Mouse (Mus musculus) layer of hippocampus, postnatal 25 days (tissue): ENCODE measurements at regions not wholly inside any gene's neighbourhood (a gene's known extent, or its start where the extent isn't known, plus 50 kb on each side); places are given as distances from the start of the nearest gene placed in this dataset.

ENCODE experiments used
- DNase-seq, 2 experiments: peaks; one replicate each; pipeline ENCODE4 v3.0.0; 2022; ENCODE audit warnings: mixed read lengths in 2 of 2, low spot score in 1 of 2; ENCODE audit errors: extremely low spot score in 1 of 2

DNA sequence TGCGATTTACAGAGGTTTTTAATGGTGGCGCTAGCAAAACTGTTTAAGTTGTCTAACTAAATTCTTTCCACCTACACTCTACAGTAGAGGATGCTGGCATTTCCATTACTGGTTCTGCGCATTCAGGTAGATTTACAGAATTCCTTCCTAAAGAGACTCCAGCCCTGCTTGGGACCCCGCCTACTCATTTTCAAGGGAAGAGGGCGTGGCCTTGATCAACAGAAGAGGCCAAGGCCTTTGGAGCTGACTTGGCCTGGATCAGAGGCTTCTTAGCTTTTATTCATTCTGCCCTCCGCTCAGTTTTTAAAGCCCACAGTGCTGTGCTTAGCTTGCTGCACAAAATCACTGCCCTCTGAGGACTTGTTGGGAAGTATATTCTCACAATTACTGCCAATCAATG, 364.8 kb downstream of the Nkx6-1 start:
- no peak for DNase-seq

DNA sequence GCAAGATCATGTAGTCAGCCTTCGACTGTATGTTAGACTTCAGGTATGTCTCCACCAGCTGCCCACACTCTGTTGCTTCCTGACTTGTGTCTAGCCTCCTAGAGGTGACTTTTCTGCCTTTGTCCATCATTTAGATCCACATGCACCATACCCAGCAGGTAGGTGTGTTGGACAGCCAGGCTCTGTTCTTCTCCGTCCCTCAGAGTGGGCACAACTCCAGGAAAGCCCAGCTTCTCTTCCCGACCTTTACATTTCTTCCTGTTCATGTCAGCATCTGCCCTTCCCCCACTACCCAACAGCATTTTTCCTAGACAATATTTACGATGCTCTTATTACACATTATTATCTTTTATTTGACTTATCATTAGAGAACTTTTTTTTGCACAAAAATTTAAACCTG, 366.4 kb downstream of the Nkx6-1 start:
- no peak for DNase-seq

DNA sequence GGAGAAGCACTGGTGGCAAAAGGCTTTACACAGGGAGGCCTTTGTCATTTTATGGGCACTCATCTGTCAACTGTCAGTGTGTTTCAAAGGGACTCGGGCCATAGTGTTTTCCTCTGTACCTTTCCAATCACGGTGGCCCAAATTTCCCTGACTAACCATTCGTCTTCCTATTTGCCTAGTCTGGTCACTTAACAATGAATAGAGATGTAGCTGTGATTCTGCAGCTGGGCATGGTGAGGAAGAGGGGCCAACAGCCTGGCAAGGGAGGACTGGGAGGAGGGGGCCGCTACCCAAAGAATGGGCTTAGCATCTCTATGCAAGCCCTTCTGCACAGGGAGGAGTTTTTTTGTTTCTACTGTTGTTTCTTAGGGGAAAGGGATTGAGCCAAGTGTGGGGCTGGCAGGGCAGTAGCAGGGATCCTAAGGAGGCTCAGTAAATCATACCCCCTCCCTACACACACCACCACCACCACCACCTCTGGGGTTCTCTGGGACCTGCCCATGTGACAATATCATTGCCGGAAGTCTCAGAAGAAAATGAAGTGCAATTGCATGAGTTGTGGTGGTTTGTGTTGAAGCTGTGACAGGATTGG, 367.2 kb downstream of the Nkx6-1 start:
- DNase-seq: no peak

DNA sequence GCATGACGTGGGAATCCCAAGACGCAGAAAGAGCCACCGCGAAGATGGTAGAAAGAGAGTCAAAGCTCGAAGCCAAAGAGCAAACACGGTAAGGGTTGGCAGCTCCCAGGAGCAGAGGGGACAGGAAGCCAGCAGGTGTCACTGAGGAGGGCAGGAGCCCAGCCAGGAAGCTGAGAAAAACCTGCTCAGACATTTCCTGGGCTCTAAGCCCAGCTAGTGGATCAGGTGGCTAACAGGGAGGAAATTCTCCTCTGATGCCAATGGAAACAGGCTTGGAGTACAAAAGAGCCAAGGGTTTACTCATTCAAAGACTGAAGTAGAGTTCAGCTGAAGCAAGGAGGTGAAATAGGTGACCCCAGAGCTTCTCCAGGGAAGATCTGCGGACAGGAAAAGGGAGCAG, 368.9 kb downstream of the Nkx6-1 start:
- DNase-seq: no peak

DNA sequence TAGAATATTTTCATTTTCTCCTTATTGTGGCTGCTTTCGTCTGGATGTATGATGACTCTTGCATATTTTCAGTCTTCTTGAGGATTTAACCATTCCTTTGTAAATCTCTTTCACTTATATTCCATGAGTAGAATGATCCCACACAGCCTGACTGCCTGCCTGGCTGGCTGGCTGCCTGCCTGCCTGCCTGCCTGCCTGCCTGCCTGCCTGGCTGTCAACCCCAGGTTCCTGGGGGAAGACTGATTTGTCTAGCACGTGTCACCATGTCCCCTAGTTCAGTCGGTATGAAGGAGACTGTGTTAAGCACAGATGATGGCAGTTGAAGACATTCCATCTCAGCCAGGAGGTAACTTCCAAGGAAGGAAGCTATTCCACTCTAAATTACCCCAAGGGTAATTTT, 370.8 kb downstream of the Nkx6-1 start:
- DNase-seq: no peak

DNA sequence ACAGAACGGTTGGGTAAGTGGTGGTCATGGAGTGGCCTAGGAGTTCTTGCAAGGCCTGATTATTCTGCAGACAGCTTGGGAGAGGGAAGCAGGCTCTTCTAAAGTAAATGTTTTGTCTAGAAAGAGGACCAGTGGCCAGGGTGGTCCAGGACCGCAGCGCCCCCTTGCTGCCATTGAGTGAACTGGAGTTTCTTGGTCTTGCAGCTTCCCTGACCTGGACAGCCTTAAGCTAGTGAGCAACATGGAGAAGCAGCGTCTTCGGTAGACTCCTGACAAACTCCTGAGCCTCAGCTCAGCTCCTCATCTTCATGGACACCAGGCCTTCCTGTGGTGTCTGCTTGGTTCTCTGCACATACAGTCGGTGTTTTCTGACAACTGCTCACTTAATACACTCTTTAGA, 376.4 kb downstream of the Nkx6-1 start:
- DNase-seq: peak in 1 of 2 experiments; percentile 32

DNA sequence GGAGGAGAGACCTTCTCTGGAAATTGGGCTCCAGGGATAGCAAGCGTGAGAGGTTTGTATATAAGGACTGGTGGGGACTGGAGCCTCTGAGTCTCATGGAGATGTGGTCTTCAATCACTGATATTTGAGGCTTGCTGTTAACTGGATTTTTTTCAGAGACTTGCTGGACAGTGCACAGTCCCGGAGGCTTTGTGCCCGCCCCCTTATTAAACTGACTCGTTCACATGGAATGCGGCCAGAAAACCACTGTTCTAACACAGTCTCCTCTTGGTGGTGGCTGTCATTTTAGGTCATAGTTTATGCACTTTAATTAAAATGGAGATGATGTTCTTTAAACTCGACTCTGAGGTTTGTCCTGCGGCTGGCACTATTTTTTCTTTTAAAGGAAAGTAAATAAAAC, 378.9 kb downstream of the Nkx6-1 start:
- no peak for DNase-seq

DNA sequence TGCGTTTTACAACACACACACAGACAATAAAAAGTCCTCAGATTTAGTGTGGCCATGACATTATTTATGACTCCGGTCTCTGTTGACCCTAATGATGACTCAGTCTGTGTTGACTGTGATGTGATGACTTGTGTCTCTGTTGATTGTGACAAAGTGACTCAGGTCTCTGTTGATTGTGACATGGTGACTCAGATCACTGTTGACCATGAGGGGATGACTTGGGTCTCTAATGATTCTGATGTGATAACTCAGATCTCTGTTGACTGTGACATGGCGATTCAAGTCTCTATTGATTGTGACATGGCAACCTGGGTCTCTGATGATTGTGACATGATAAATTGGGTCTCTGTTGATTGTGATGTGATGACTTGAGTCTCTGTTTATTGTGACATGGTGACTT, 405.0 kb downstream of the Gpat3 start:
- DNase-seq: no peak

DNA sequence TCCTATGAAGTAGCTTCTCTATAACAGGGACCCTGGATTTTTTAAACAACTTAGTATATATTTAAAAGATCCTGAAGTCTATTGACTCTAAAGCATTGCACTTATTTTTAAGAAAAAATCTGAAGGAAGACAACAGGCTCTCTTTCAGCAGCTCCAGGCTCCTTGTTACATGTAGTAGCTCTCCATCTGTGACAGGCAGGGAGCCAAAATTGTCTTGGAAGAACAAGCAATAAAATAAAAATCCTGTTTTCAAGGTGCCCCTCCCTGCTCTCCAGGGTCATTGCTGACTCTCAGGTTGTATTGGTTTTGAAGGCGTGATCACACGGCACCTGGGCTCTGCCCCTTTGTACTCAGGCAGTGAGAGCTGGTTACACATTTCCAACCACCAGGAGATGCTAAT, 397.1 kb downstream of the Gpat3 start:
- DNase-seq: peak; percentile 27

DNA sequence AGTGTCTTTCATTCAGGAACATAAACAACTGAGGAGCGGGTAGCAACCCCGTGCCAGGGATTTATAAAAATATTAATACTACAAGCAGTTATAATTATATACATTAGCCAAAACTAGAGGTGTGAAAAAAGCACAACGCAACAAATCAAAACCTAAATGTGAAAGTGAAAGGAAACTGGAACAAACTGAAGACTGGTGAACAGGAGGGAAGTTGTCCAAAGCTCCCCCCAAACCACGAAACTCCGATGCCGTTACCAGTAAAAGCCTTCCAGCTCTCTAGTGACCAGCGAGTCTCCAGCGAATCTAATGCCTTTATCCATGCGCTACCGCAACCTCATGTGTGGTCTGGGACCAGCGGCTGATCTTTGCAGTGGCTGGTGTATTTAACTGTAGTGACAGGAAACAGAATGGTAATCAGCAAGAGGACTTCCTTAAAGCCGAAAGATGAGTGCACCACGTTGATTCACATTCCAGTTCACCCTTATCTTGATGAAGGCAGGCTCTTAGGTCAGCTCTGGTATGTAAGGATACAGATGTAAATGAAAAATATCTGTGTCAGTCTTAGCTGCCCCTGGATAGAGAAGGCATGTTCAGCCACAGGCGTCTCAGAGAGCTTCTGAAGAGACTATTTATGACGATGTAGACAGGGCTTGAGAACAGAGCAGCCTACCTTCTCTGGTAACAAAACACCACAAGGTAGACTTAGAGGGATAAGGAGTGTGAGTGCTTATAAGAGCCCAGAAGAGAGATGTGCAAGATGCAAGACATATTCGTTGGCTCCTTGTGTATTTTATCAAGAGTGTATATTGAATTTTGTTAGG, 394.0 kb downstream of the Gpat3 start:
- DNase-seq: no peak

DNA sequence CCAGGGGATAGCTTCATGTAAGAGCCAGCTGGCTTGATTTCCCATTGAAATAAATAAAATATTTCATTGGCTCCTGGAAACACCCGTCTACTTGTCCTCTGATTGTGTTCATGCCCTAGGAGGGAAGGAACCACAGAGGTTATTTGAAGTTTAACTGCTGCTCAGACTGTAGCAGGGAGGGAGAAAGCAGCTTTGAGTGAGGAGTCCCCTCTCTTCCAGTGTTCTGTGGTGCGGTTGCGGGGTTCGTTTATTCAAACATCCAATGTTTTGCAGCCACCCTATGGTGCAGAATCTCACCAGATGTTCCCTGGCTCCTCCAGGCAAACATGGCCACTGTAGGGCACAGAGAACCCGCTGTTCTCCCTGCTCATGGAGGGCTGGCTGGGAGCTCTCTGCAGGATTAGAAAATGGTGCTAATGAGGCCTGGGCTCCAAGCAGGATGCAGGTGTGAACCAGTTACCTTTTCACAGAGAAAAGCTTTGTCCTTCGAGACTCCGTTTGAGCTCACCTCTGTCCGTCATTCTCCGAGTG, 390.7 kb downstream of the Gpat3 start:
- no peak for DNase-seq

DNA sequence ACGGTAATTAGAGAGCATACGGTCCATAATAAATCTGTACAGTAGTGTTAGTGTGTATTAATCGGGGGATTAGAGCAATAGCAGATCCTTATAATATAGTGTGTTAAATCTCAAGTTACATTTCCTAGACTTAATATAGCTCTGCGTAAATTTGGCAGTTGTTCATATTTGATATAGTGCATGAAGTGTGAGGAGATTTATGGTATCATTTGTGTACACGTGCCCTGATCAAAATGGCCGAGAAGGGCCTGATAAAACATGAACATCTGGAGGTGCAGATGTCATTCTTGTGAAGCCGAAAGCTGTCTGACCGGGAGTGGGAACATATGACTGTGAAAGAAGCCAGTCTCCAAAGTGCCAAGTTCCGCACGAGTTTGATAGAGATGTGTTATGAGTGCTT, 376.9 kb downstream of the Gpat3 start:
- no peak for DNase-seq

DNA sequence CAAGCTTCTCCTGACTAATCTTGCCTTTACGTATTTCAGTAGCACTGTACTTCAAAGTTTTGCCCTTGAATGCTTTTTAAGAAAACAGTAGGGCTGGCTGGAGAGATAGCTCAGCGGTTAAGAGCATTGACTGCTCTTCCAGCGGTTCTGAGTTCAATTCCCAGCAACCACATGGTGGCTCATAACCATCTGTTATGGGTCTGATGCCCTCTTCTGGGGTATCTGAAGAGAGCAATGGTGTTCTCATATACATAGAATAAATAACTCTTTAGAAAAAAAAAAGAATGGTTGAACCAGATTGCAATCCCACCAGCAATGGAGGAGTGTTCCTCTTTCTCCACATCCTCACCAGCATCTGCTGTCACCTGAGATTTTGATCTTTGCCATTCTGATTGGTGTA, 372.6 kb downstream of the Gpat3 start:
- no peak for DNase-seq

DNA sequence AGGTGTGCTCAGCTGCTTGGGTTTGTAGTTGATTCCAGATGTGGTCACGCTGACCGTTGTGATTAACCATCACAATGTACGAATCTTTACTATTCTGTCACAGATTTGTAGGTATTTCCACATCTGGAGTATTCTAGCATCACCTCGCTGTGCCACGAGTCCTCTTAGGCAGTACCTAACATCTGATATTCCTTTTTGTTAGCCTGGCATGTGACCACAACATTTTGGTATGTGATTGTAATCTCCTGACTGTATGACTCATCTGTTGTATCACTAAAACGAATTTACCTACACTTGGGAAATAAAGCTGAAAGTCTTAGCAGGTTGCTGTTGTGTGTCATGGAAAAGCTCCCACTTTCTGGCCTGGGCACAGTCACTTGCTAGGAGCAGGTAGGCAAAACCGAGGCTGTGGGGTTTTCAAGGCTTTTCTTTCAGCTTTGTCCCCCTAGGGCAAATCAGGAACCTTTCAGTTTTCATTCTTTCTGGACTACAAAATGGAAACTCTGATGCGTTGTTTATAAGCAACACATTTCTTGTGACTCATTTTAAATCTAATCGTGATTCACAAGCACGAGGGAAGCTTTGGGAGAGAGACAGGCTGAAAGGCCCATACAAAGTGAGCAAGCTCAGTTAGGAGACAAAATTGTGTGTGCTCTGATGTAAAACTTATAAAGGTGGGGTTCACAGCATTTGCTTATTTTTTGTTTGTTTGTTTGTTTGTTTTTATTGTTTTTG, 371.5 kb downstream of the Gpat3 start:
- no peak for DNase-seq

DNA sequence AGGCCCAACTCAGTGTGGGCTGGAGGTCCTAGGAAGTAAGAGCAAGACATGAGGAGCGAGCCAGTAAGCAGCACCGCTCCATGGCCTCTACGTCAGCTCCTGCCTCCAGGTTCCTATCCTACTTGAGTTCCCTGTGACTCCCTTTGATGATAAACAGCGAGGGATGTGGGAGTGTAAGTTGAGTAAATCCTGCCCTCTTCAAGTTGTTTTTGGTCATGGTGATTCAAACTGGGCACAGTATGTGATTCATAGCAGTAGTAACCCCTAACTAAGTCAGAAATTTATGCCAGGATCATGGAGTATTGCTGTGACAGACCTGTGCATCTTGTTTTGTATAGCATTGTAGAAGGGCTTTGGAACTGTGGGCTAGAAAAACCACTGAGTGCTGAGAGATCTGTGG, 366.5 kb downstream of the Gpat3 start:
- no peak for DNase-seq

DNA sequence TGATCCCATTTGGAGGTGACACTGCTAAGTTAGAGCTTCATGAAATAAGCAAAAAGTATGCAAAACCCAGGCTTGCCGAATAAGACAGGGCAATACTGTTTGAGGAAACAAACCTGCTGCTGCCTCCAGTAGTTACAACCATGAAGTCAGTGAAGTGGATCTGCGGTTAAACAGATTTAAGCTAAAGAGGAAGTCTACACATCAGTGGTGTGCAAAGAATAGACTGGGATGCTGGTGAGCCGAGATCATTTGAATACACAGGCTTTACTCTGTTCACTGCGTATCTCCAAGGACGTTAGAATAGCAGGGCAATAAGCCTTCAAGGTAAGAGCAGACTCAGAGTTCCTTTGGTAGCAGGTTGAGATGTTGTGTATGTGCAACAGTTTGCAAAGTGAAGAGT, 362.6 kb downstream of the Gpat3 start:
- DNase-seq: no peak

DNA sequence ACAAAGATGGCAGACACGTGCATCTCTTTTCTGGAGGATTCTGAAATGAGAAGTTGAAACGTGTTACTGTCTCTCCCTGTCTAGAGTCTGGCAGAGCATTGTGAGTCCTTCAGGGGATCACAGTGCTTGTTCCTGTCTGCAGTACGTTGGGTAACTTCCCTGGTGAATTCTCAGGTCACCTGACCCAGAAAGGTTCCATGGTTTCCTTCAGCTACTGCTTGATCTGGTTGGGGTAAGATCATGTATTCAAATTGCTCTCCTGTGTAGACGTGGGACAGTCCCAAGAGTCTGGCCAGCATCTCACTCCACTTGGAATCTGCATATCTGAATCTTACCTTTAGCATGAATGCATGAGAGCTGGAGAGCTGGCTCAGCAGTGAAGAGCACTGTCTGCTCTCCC, 350.0 kb downstream of the Gpat3 start:
- DNase-seq: no peak

DNA sequence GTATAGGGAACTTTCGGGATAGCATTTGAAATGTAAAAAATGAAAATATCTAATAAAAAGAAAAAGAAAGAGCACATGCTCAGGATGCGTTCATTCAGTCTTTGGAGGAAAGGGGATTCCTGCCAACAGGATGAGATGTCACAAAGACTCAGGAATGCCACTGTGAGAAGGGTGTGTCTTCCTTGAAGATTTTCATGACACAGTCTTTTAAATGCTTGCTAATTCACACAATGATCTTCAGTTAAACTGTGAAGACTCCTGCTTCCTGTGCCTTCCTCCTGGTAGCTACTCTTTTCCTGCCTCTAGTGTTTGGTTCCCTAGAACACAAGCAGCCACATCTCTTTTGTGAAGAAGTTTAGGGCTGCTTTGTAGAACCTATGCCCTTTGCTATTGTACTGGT, 345.5 kb downstream of the Gpat3 start:
- no peak for DNase-seq

DNA sequence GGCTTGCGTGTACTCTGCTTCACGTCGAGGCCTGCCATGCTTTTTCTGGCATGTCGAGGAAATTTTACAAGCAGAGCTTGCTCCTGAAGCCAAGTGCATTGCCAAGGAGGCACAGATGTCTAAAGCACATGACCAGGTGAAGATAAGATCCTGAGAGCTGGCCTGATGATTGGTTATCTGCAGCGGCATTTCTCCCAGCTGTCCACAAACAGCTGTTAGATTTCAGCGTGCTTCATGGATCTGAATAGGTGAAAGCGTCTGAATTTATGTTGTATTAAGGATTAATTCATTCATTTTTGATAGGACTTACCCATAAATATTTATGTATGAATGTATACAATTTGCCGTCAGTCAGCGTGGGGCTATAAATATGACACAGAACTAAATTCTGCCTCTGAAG, 327.7 kb downstream of the Gpat3 start:
- DNase-seq: no peak

DNA sequence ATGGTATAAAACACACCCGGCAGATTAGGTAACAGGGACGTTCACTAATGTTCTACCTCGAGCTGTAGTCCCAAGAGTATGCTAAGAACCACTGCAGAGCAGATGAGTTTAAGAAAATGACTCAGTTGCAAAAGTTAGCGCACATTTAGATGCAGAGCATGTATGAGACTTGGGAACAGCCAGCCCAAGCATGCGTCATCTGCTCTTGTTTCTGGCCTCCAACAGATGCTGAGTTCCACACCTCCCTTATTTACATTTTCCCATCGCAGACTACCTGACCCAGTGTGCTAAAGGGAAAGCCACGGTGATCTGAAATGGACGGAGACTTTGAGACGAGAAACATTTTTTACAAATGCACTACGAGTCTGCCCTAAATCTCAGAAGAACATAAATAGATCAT, 327.3 kb downstream of the Gpat3 start:
- no peak for DNase-seq

DNA sequence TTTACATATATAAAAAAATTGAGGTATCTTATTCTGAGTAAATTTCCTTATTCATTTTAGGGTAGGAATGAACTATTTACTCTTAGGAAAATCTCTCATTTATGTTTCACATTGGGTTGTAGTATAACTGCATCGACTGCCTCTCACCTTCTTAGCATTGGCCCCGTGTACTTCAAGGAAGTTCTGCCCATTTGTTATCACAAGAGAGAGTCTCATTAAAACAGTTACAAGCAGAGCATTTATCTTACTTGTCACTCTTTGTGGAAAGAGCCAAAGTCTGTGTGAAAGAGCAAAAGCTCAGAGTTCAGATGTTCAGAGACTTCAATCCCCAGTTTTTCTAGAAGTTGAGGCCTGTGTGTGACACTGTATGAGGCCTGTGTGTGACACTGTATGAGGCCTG, 323.6 kb downstream of the Gpat3 start:
- DNase-seq: no peak
